Mouse (Mus musculus) spleen, adult 2 months (tissue): Measurements from ENCODE around the gene Kcnip2. TPM values are rescaled to one million over a fixed set of nuclear protein-coding genes. Genes with fewer than 3 reads are reported as not detected.

Experiments
- DNase-seq, 2 experiments: peaks; one replicate each; pipeline versions ENCODE4 v3.0.0 to v3.0.0-alpha.2; 2012 to 2021; ENCODE audit warnings: low spot score in 2 of 2, low read depth in 1 of 2
- H3K27ac ChIP-seq: fragments of 200-500 bp; 2 replicates; pipeline ENCODE4 v1.5.1; 2012; ENCODE audit warnings: low read length, inconsistent platforms; ENCODE audit not compliant: insufficient read depth
- H3K27me3 ChIP-seq: fragments of 200-500 bp; 2 replicates; pipeline ENCODE4 v1.6.1; 2012; ENCODE audit warnings: mild to moderate bottlenecking, moderate library complexity, low read length, inconsistent platforms; ENCODE audit not compliant: control insufficient read depth, insufficient read depth
- H3K36me3 ChIP-seq: fragments of 200-500 bp; 2 replicates; pipeline ENCODE4 v1.6.1; 2012; ENCODE audit warnings: mild to moderate bottlenecking, low read length, inconsistent platforms; ENCODE audit not compliant: control insufficient read depth, insufficient read depth
- H3K4me1 ChIP-seq: fragments of 200-500 bp; 2 replicates; pipeline ENCODE4 v1.6.1; 2011; ENCODE audit warnings: inconsistent platforms; ENCODE audit not compliant: control insufficient read depth, insufficient read depth, insufficient read length
- H3K4me3 ChIP-seq: fragments of 200-500 bp; 2 replicates; pipeline ENCODE4 v1.5.1; 2011; ENCODE audit warnings: mild to moderate bottlenecking, inconsistent platforms; ENCODE audit not compliant: insufficient read depth, insufficient read length; ENCODE audit errors: extremely low read depth
- CTCF ChIP-seq: fragments of 200-500 bp; IDR thresholded peaks from 2 replicates; pipeline ENCODE4 v1.5.1; 2011; ENCODE audit warnings: mild to moderate bottlenecking, inconsistent platforms; ENCODE audit not compliant: insufficient read depth, insufficient read length, insufficient replicate concordance; ENCODE audit errors: extremely low read depth
- POLR2A ChIP-seq: fragments of 200-500 bp; IDR thresholded peaks from 2 replicates; pipeline ENCODE4 v1.6.1; 2011; ENCODE audit warnings: low read depth, low read length, inconsistent platforms
- WGBS: fragments of 180-500 bp; shearing (Covaris S2); methylation state at CpG from one replicate; pipeline ENCODE4 v1.1.7; 2018; 5-methylcytosine and 5-hydroxymethylcytosine counted together
- polyA plus RNA-seq: library from polyadenylated mRNA; depleted of rRNA; stranded (reverse); fragments of >200 nt; gene quantifications from 2 replicates; pipeline ENCODE4 v1.2.3, GENCODE M21; 2012; rRNA removed

Kcnip2 gene
- 1.5 and 1.8 TPM in 2 replicates for polyA plus RNA-seq

- no peak within 1 kb of the TSS for H3K27ac ChIP-seq
- TF ChIP-seq CTCF (0 out of 2 replicates have a peak, but pooled peaks have one; percentile 3), POLR2A (no peak)
- no peak for DNase-seq
- H3K4me1 ChIP-seq = no peaks in the 10 kb centered on the region; the same call in 1 of the 2 replicates
- H3K36me3 ChIP-seq = peaks cover 4% of the 10 kb centered on the region
- WGBS = 2% methylated on average over 29 of the region's 29 CpGs
- no peak within 1 kb of the TSS for H3K4me3 ChIP-seq
- peaks cover 9% of the 10 kb centered on the region; the same call in 1 of the 2 replicates for H3K27me3 ChIP-seq
These were observed at the start of gene Kcnip2 for GRCm38 (mm10) chr19:45815831-45816405. TSS of gene Kcnip2 (minus strand) at chr19:45816061.

DNA sequence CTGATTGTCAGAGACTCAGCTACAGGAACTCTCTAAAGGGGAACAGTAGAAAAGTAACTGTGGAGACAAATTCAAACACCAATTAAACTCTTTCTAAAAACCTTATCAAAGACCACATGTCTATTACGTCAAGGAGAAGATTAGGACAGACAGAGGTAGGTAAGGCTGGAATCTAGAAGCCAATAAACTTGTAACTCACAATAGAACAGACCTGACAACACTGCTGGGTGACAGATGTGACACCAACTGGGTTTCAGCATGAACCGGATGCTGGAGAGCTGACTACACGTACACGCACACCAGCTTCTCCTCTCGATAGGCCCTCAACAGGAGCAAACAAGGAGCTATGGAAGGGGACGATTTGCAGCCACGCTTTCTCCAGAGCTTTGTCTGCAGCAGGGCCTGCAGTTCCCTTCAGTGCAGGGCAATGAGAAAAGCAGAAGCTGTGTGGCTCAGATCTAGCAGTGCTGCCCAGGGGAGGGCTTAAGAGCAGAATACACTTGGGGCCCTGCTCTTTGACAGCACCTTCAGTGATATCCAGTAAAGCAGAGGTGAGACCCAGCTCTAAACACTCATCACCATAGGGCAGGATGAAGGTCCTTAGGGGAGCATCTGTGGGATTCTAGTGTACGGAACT, 39.5 kb upstream of the Kcnip2 start:
- H3K4me1 ChIP-seq = peaks cover 9% of the 10 kb centered on the region; the same call in 1 of the 2 replicates
- DNase-seq = no peak
- TF ChIP-seq CTCF = no peak
- no peak for TF ChIP-seq POLR2A
- H3K4me3 ChIP-seq = no peak overlapping the region
- no peaks in the 10 kb centered on the region for H3K27me3 ChIP-seq
- no peak overlapping the region for H3K27ac ChIP-seq
- WGBS = 59% methylated on average over 8 of the region's 8 CpGs
- peaks cover 2% of the 10 kb centered on the region; the same call in 1 of the 2 replicates for H3K36me3 ChIP-seq

- no peak overlapping the region for H3K4me3 ChIP-seq
- H3K27me3 ChIP-seq = no peaks in the 10 kb centered on the region
- no peak overlapping the region for H3K27ac ChIP-seq
- TF ChIP-seq CTCF (no peak), POLR2A (no peak)
- 37% methylated on average over 7 of the region's 7 CpGs for WGBS
- H3K4me1 ChIP-seq = peaks cover 9% of the 10 kb centered on the region; the same call in 1 of the 2 replicates
- H3K36me3 ChIP-seq = peaks cover 2% of the 10 kb centered on the region; the same call in 1 of the 2 replicates
- DNase-seq = no peak
These were observed 38.7 kb upstream of the Kcnip2 start for GRCm38 (mm10) chr19:45854521-45854920.

DNA sequence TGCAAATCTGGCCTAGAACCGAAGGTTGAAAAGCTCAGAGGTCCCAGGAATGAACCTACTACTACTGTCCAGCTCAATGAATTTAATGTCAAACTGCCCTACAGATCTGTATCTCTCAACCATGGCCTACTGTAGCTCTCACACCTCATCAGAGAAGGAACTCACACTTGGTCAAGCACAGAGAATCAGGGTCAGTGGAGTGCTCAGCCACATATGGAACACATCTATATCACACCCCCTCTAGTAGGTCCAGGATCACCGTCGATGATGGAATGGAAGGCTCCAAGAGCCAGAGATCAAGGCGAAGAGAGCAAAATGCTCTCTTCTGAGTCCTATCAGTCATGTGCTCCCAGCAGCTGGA, 31.9 kb upstream of the Kcnip2 start:
- peaks cover 2% of the 10 kb centered on the region; the same call in 1 of the 2 replicates for H3K36me3 ChIP-seq
- peaks cover 14% of the 10 kb centered on the region; the same call in 1 of the 2 replicates for H3K4me1 ChIP-seq
- H3K4me3 ChIP-seq = no peak overlapping the region
- TF ChIP-seq CTCF (no peak), POLR2A (no peak)
- WGBS = 94% methylated on average over 4 of the region's 4 CpGs
- no peaks in the 10 kb centered on the region for H3K27me3 ChIP-seq
- DNase-seq = no peak
- no peak overlapping the region for H3K27ac ChIP-seq

- peak; percentile 12 to 20 for DNase-seq
- TF ChIP-seq CTCF (no peak), POLR2A (no peak)
These were observed 31.3 kb upstream of the Kcnip2 start for GRCm38 (mm10) chr19:45847016-45847732.

GRCm38 (mm10) chr19:45844209-45844608, 28.3 kb upstream of the Kcnip2 start:
- H3K4me3 ChIP-seq = no peak overlapping the region
- no peak overlapping the region for H3K27ac ChIP-seq
- H3K36me3 ChIP-seq = no peaks in the 10 kb centered on the region
- H3K4me1 ChIP-seq = peaks cover 10% of the 10 kb centered on the region; the same call in 1 of the 2 replicates
- no peak for TF ChIP-seq CTCF
- no peak for TF ChIP-seq POLR2A
- WGBS = 79% methylated on average over 3 of the region's 3 CpGs
- no peak for DNase-seq
- no peaks in the 10 kb centered on the region for H3K27me3 ChIP-seq

More at GRCm38 (mm10) chr19:45847016-45847732, 31.3 kb upstream of the Kcnip2 start:
- H3K4me3 ChIP-seq = no peak overlapping the region
- H3K36me3 ChIP-seq = peaks cover 2% of the 10 kb centered on the region; the same call in 1 of the 2 replicates
- WGBS = 95% methylated on average over 3 of the region's 3 CpGs
- H3K27me3 ChIP-seq = no peaks in the 10 kb centered on the region
- no peak overlapping the region for H3K27ac ChIP-seq
- H3K4me1 ChIP-seq = peaks cover 14% of the 10 kb centered on the region; the same call in 1 of the 2 replicates
